Mouse (Mus musculus) megakaryocyte-erythroid progenitor cell, adult 5-6 weeks (primary cell): ENCODE results near the gene Olfr995. TPM values are rescaled to one million over a fixed set of nuclear protein-coding genes. Genes with fewer than 3 reads are reported as not detected.

Source experiments
- ATAC-seq: replicated peaks from 2 replicates; pipeline ENCODE4 v1.8.0; 2016; ENCODE audit warnings: mild to moderate bottlenecking, inconsistent platforms; ENCODE audit not compliant: severe bottlenecking, poor library complexity, low FRiP score, low TSS enrichment
- total RNA-seq, 2 experiments: library from RNA; stranded (forward) in 1 of 2; stranded (reverse) in 1 of 2; fragments of 200-1000, 215-1000 nt in 1 of 2; fragments of >200 nt in 1 of 2; fragmentation: Nextera tagmentation in 1 of 2; gene quantifications; 2 replicates each; pipeline ENCODE4 v1.2.3; 2014 to 2017

The Olfr995 gene
- not detected in 2 replicates for total RNA-seq (2014; fragmentation: Nextera tagmentation)
- total RNA-seq (2017): not detected in 2 replicates

- no peak for ATAC-seq
These were observed at the start of gene Olfr995 for GRCm38 (mm10) chr2:85443539-85443938. Gene Olfr995 (minus strand): TSS chr2:85443639.

- no peak for ATAC-seq
These were observed 47.0 kb upstream of the Olfr995 start for GRCm38 (mm10) chr2:85490396-85490795.

- ATAC-seq: no peak
These were observed 23.4 kb upstream of the Olfr995 start for GRCm38 (mm10) chr2:85466801-85467325.

GRCm38 (mm10) chr2:85442546-85442945, 893 bp downstream of the Olfr995 start:
- no peak for ATAC-seq

DNA sequence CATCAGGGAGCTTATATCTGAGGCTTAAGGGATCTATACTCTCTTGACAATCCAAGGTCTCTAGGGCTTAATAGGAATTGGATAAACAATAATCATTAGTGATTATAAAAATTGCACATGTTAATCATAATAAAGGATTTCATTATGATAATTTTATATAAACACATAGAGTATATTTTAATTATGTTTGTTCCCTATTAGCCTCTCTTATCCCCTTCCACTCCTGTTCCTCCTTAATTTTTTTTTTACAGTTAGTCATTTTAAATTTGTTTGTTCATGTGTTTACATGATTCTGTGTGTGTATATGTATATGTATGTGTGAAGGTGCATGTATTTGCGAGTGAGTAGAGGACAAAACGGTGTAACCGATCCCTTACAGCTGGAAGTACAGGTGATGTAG, 7.1 kb downstream of the Olfr995 start, which contains the start of gene Olfr994:
Gene Olfr994 (minus strand): TSS at position 101 of the 400 bp plus-strand sequence.
- ATAC-seq: no peak

GRCm38 (mm10) chr2:85425893-85426292, 17.5 kb downstream of the Olfr995 start:
- no peak for ATAC-seq

DNA sequence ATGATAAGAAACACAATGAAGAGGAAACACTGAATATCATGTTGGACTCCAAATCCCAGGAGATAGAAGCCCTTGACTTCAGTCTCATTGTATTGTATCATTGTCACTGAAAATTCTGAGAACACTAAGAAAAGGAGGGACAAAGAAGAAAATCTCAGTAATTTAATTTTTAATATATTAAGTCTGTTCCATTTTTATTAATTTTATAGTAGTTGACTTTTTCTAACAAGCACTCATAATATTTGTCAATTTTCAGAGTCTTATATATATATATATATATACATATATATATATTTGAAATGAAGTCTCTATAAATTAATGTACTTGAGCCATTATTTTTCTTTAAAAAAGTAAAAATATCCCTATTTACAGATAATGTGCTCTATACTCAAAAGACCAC, 28.7 kb downstream of the Olfr995 start, which contains the start of gene Olfr993:
Gene Olfr993 (minus strand): TSS at position 101 of the 400 bp plus-strand sequence.
- ATAC-seq: no peak

DNA sequence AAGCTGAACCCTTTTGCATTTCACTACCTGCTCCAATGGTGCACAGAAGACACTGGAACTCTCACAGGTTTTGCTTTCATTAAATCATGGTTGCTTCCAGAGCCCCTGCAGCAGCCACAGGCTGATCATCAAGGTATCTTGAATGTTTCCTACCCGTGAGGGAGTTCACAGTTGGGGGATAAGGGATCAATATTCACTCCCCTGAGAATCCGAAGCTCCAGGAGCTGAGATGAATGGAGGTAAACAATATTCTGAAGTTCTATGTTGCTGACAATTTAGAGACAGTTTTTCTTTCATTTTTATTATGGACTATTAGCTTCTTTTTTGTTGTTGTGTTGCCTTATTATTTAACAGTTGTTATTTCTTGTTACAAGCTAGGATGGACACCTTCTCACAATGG, 34.1 kb downstream of the Olfr995 start, which contains the start of gene Olfr992:
Gene Olfr992 (minus strand): TSS at position 101 of the 400 bp plus-strand sequence.
- ATAC-seq: no peak

Other genes with a start within 250 kb of the Olfr995 start
- not detected in 2 replicates for gene Lrrc55, start 246.4 kb downstream of the Olfr995 start, total RNA-seq (2014; fragmentation: Nextera tagmentation)
- gene Lrrc55, start 246.4 kb downstream of the Olfr995 start, total RNA-seq (2017): not detected in 2 replicates
- not detected in 2 replicates for gene Olfr987, start 104.3 kb downstream of the Olfr995 start, total RNA-seq (2014; fragmentation: Nextera tagmentation)
- not detected in 2 replicates for gene Olfr987, start 104.3 kb downstream of the Olfr995 start, total RNA-seq (2017)
- not detected in 2 replicates for gene Olfr988, start 80.4 kb downstream of the Olfr995 start, total RNA-seq (2014; fragmentation: Nextera tagmentation)
- not detected in 2 replicates for gene Olfr988, start 80.4 kb downstream of the Olfr995 start, total RNA-seq (2017)
- gene Olfr992, start 34.2 kb downstream of the Olfr995 start, total RNA-seq (2014; fragmentation: Nextera tagmentation): not detected in 2 replicates
- gene Olfr992, start 34.2 kb downstream of the Olfr995 start, total RNA-seq (2017): not detected in 2 replicates
- not detected in 2 replicates for gene Olfr993, start 28.8 kb downstream of the Olfr995 start, total RNA-seq (2014; fragmentation: Nextera tagmentation)
- gene Olfr993, start 28.8 kb downstream of the Olfr995 start, total RNA-seq (2017): not detected in 2 replicates
- gene Olfr994, start 7.2 kb downstream of the Olfr995 start, total RNA-seq (2014; fragmentation: Nextera tagmentation): not detected in 2 replicates
- not detected in 2 replicates for gene Olfr994, start 7.2 kb downstream of the Olfr995 start, total RNA-seq (2017)
- gene 4833423E24Rik, start 75.4 kb upstream of the Olfr995 start, total RNA-seq (2014; fragmentation: Nextera tagmentation): not detected in 2 replicates
- gene 4833423E24Rik, start 75.4 kb upstream of the Olfr995 start, total RNA-seq (2017): not detected in 2 replicates
- gene Olfr996, start 135.6 kb upstream of the Olfr995 start, total RNA-seq (2014; fragmentation: Nextera tagmentation): not detected in 2 replicates
- gene Olfr996, start 135.6 kb upstream of the Olfr995 start, total RNA-seq (2017): not detected in 2 replicates
- not detected in 2 replicates for gene Olfr998, start 145.3 kb upstream of the Olfr995 start, total RNA-seq (2014; fragmentation: Nextera tagmentation)
- gene Olfr998, start 145.3 kb upstream of the Olfr995 start, total RNA-seq (2017): not detected in 2 replicates
- gene Olfr1000, start 168.3 kb upstream of the Olfr995 start, total RNA-seq (2014; fragmentation: Nextera tagmentation): not detected in 2 replicates
- gene Olfr1000, start 168.3 kb upstream of the Olfr995 start, total RNA-seq (2017): not detected in 2 replicates
- not detected in 2 replicates for gene Olfr1002, start 207.1 kb upstream of the Olfr995 start, total RNA-seq (2014; fragmentation: Nextera tagmentation)
- not detected in 2 replicates for gene Olfr1002, start 207.1 kb upstream of the Olfr995 start, total RNA-seq (2017)
- not detected in 2 replicates for gene Olfr154, start 220.8 kb upstream of the Olfr995 start, total RNA-seq (2014; fragmentation: Nextera tagmentation)
- gene Olfr154, start 220.8 kb upstream of the Olfr995 start, total RNA-seq (2017): not detected in 2 replicates
- not detected in 2 replicates for gene Olfr1006, start 235.1 kb upstream of the Olfr995 start, total RNA-seq (2014; fragmentation: Nextera tagmentation)
- gene Olfr1006, start 235.1 kb upstream of the Olfr995 start, total RNA-seq (2017): not detected in 2 replicates
- not detected in 2 replicates for gene Olfr1008, start 245.8 kb upstream of the Olfr995 start, total RNA-seq (2014; fragmentation: Nextera tagmentation)
- not detected in 2 replicates for gene Olfr1008, start 245.8 kb upstream of the Olfr995 start, total RNA-seq (2017)